Mouse (Mus musculus): ENCODE data around the gene Ankrd39. TPM values are rescaled to one million over a fixed set of nuclear protein-coding genes. Genes with fewer than 3 reads are reported as not detected.

Gene Ankrd39
- polyA plus RNA-seq, 1 experiment from 2014 or later, result 23.1 TPM

DNA sequence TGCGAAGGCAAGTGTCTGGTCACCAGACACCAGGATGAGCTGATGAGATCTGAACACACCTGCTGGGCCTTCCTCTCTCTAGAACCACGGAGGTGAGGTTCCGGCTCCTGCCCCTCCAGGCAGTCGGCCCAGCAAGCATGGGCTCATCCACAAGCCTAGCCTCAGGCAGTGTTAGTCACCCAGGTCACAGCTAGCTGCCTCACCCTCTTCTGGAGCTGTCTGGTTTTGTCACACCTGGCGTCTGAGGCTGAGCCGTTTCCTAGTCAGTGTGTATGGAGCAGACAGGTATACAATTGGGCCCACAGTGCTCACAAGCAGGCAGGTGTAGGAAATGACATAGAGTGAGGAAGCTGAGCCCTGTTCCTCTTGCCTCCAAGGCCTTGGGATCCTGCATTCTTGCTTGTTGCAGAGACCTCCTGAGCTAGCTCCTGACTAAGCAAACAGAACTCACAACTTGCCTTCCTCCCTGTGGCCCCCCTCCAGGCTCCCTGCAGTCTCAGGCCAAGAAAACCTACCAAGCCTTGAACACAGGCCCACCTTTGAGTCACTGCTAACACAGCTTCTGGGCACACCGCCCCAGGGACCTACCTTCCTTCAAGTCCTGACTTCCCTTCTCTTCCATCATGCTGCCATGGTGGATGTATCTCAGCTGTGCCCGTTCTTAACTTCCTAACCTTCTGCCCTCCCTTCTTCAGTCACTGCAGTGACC, 36.3 kb upstream of the Ankrd39 start:
- Histone ChIP-seq H3K27ac (ENCODE audit: poor library complexity, severe bottlenecking) (peak overlapping the region; percentile 80; the same call in 1 of the 2 replicates), H3K27me3 (replicated peaks) (no peaks in the 10 kb centered on the region), H3K4me2 (0 out of 2 replicates have a peak overlapping the region, but pooled peaks have one; percentile 1), H3K4me1 (replicated peaks) (peaks cover 69% of the 10 kb centered on the region), H3K36me3 (no peaks in the 10 kb centered on the region), H3K9ac (no peak overlapping the region), H3K9me3 (replicated peaks) (no peaks in the 10 kb centered on the region), H3K4me3 (no peak overlapping the region)
- WGBS, result 76% methylated on average over 8 of the region's 8 CpGs
- ATAC-seq (ENCODE audit: insufficient number of reproducible peaks, low FRiP score), result no peak

DNA sequence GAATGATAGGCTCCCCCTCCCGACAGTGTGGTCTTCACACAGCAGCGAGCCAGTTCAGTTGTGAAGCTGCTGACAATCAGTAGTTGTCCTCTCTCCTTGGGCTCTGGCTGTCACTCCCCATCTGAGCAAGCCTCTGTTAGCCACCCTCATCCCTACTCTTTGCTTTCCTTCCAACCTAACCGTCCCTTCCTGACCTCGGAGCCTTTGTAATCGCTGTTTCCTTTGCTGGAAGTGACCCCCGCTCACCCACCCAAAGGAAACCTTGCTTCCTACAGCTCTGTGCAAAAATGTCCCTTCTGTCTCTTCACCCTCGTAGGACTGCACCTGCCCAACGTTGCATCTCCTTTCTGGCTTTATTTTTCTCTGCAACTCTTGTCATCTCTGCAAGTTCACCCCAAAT, 35.0 kb upstream of the Ankrd39 start:
- no peak for ATAC-seq (ENCODE audit: insufficient number of reproducible peaks, low FRiP score)
- Histone ChIP-seq H3K27me3 (replicated peaks) (no peaks in the 10 kb centered on the region), H3K36me3 (no peaks in the 10 kb centered on the region), H3K9ac (no peak overlapping the region), H3K9me3 (replicated peaks) (no peaks in the 10 kb centered on the region), H3K27ac (ENCODE audit: poor library complexity, severe bottlenecking) (no peak overlapping the region), H3K4me3 (no peak overlapping the region), H3K4me1 (replicated peaks) (peaks cover 68% of the 10 kb centered on the region), H3K4me2 (no peak overlapping the region)
- 62% methylated on average over 8 of the region's 8 CpGs for WGBS

DNA sequence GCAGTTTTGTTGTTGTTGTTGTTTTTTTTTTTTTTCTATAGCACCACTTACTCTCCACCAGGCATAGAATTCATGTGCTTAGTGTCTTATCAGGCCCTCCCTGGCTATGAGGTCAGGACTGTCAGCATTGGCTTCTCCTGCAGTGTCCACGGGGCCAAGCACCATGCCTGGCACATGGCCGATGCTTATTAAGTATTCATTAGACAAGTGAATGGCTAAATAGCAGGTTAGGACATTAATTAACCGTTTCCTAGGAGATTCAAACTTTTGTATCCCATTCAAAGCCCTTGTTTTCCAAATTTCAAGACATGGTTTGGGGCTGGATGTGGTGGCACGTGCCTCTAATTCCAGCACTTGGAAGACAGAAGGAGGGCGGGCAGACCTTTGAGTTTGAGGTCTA, 34.0 kb upstream of the Ankrd39 start:
- Histone ChIP-seq H3K9me3 (replicated peaks) (no peaks in the 10 kb centered on the region), H3K9ac (no peak overlapping the region), H3K4me3 (no peak overlapping the region), H3K4me2 (peak overlapping the region; percentile 63), H3K27me3 (replicated peaks) (no peaks in the 10 kb centered on the region), H3K27ac (ENCODE audit: poor library complexity, severe bottlenecking) (peak overlapping the region; percentile 93), H3K4me1 (replicated peaks) (peaks cover 74% of the 10 kb centered on the region), H3K36me3 (no peaks in the 10 kb centered on the region)
- 63% methylated on average over 5 of the region's 5 CpGs for WGBS
- ATAC-seq (ENCODE audit: insufficient number of reproducible peaks, low FRiP score), result no peak

DNA sequence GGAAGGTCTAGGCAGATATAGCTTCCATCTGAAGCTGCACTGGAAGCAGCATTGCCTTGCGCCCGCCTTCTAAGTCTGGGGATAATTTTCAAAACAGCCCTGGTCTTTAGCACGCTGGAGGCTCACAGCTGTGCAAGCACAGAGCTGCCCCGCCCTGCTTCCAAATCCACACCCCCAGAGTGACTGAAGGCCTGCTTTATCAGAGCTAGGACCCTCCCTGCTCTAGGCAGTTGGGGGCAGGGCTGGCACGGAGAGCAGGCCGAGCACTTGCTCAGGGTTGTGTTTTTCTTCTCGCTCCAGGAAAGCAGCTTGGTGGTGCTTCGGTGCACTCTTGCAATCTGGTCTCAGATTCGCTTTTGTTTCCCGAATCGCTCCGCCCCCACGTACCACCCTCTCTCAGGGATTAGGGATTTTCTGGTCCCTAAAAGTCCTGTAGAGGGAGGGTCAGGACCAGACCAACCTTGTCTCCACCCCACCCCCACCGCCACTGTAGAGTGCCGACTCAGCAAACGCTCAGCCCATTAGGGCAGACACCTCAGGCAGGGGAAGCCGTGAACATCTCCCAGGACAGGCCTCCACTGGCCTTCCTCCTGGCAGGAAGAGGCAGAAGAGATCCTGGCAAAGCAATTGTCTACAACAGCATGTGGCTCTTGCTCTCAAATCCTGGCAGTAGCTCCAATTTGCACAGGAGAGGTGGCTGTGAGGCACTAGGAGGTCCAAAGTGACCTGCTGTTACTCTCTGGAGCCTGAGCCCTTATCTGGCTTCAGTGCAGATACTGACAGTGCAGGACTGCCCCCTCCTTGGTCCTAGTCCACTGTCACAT, 33.4 kb upstream of the Ankrd39 start:
- peak overlapping the region; percentile 63 for H3K4me2 ChIP-seq
- peak overlapping the region; percentile 66 for H3K9ac ChIP-seq
- H3K27ac ChIP-seq (ENCODE audit: poor library complexity, severe bottlenecking), result peak overlapping the region; percentile 93
- H3K27me3 ChIP-seq (replicated peaks), result no peaks in the 10 kb centered on the region
- WGBS, result 2% methylated on average over 17 of the region's 17 CpGs
- no peaks in the 10 kb centered on the region for H3K9me3 ChIP-seq (replicated peaks)
- ATAC-seq (ENCODE audit: insufficient number of reproducible peaks, low FRiP score), result peak; percentile 92
- no peaks in the 10 kb centered on the region for H3K36me3 ChIP-seq
- peak overlapping the region; percentile 26 for H3K4me3 ChIP-seq
- H3K4me1 ChIP-seq (replicated peaks), result peaks cover 72% of the 10 kb centered on the region

DNA sequence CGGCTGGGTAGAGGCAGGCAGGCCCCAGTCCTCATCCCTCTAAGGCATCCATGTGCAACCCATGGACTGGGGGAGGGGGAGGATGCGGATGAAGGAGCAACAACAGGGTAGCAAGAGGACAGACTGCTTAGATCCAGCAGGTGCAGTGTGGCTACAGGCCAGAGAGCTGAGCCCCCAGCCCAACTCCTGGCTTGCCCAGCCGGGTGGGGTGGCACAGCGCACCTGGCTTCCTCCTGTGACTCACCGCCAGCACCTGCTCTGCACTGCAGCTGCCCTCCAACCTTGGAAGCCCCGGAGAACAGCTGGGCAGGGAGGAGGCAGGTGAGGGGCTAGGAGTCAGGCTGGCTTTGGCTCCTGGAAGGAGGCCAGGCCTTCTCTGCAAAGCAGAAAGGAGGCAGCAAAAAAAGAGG, 32.7 kb upstream of the Ankrd39 start:
- Histone ChIP-seq H3K4me3 (peak overlapping the region; percentile 26), H3K9me3 (replicated peaks) (no peaks in the 10 kb centered on the region), H3K27me3 (replicated peaks) (no peaks in the 10 kb centered on the region), H3K4me1 (replicated peaks) (peaks cover 69% of the 10 kb centered on the region), H3K36me3 (no peaks in the 10 kb centered on the region), H3K9ac (peak overlapping the region; percentile 66), H3K27ac (ENCODE audit: poor library complexity, severe bottlenecking) (peak overlapping the region; percentile 93), H3K4me2 (peak overlapping the region; percentile 63)
- peak; percentile 10; the same call in 1 of the 2 replicates for ATAC-seq (ENCODE audit: insufficient number of reproducible peaks, low FRiP score)
- 30% methylated on average over 6 of the region's 6 CpGs for WGBS

DNA sequence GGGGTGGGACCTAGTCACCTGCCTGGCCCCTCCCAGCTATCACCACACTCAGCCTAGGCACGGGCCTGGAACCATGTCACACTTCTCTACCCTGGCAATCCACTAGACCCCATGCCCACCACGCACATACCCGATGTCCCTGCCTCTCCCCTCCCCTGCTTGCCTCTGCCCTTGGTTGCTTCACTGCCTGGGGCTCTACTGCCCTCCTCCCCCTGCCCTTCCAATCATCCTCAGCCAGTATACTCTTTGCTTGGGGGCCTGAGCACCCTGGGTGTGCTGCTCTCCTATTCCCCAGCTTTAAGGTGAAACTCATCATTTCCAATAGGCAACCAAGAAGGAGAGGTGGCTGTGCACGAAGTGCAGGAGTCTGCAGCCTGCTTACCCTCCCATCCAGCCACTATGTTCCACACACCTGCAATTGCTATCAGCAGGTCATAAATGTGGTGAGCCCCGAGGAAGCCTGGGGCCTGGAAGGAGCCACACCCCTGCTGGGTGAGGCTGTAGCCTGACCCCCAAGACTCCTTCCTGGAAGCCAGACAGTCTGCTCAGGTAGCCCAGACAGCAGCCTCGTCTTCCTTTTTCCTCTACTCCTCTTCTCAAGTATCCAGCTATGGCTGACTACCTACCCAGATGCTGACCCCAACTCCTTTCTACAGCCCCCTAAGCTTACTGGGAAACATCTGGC, 29.9 kb upstream of the Ankrd39 start:
- no peak for ATAC-seq (ENCODE audit: insufficient number of reproducible peaks, low FRiP score)
- no peak overlapping the region for H3K9ac ChIP-seq
- no peaks in the 10 kb centered on the region for H3K27me3 ChIP-seq (replicated peaks)
- H3K36me3 ChIP-seq, result no peaks in the 10 kb centered on the region
- H3K4me3 ChIP-seq, result no peak overlapping the region
- H3K4me2 ChIP-seq, result no peak overlapping the region
- H3K9me3 ChIP-seq (replicated peaks), result no peaks in the 10 kb centered on the region
- WGBS, result 61% methylated on average over 6 of the region's 6 CpGs
- no peak overlapping the region for H3K27ac ChIP-seq (ENCODE audit: poor library complexity, severe bottlenecking)
- H3K4me1 ChIP-seq (replicated peaks), result peaks cover 58% of the 10 kb centered on the region

DNA sequence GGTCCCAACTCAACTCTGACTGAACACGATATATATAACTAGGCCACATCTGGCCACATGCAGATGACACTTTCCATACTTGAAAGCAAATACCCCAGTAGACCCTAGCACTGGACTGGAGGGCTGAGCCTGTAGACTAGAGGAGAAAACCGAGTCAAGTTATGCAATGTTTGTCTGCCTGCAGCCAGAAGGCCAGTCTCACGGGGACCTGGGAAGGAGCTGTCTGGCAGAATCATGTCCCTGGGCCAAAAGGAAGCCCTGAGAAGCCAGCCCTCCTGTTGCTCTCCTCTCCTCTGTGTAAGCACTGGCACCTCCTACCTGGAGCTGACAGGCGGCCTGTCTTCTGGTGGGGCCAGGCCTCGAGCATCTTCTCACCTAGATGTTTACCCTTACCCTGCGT, 28.1 kb upstream of the Ankrd39 start:
- WGBS, result 61% methylated on average over 6 of the region's 6 CpGs
- ATAC-seq (ENCODE audit: insufficient number of reproducible peaks, low FRiP score), result no peak
- Histone ChIP-seq H3K9ac (no peak overlapping the region), H3K9me3 (replicated peaks) (no peaks in the 10 kb centered on the region), H3K4me2 (no peak overlapping the region), H3K27me3 (replicated peaks) (no peaks in the 10 kb centered on the region), H3K36me3 (no peaks in the 10 kb centered on the region), H3K4me3 (no peak overlapping the region), H3K4me1 (replicated peaks) (peaks cover 58% of the 10 kb centered on the region), H3K27ac (ENCODE audit: poor library complexity, severe bottlenecking) (no peak overlapping the region)

DNA sequence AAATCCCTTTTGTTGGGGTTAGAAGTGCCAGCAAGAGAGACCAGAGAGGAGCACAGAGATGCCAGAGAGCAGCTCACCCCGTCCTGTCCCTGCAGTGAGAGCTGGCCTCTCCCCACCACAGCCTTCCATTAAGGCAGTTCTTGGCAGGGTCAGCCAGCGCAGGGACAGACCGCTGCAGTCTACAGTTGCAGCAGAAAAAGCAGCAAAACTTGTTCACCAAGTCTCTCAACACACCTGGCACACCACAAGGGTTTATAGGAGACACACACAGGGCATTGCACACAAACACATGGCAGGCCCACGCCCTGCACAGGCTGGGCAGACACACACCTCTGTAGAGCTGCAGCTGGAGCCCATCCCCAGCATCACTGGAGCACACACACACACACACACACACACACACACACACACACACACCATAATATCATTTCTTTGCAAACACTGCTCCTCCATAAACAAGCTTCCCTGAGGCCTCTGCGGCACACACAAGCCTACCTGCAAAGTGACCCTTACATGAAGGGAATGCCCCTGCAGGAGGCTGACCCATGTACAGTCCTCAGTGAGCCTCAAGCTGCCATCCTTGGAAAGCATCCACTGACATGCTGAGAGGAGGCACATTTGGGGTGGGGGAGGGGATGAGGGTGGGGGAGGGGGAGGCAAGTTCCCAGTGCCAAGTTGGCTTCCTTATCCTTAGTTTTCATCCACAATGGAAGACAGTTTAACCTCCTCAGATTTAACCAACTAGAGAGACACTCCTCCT, 27.1 kb upstream of the Ankrd39 start:
- H3K27ac ChIP-seq (ENCODE audit: poor library complexity, severe bottlenecking), result no peak overlapping the region
- H3K9me3 ChIP-seq (replicated peaks), result no peaks in the 10 kb centered on the region
- no peaks in the 10 kb centered on the region for H3K36me3 ChIP-seq
- H3K4me3 ChIP-seq, result no peak overlapping the region
- no peak for ATAC-seq (ENCODE audit: insufficient number of reproducible peaks, low FRiP score)
- no peak overlapping the region for H3K4me2 ChIP-seq
- 91% methylated on average over 5 of the region's 5 CpGs for WGBS
- H3K4me1 ChIP-seq (replicated peaks), result peaks cover 57% of the 10 kb centered on the region
- no peak overlapping the region for H3K9ac ChIP-seq
- no peaks in the 10 kb centered on the region for H3K27me3 ChIP-seq (replicated peaks)

DNA sequence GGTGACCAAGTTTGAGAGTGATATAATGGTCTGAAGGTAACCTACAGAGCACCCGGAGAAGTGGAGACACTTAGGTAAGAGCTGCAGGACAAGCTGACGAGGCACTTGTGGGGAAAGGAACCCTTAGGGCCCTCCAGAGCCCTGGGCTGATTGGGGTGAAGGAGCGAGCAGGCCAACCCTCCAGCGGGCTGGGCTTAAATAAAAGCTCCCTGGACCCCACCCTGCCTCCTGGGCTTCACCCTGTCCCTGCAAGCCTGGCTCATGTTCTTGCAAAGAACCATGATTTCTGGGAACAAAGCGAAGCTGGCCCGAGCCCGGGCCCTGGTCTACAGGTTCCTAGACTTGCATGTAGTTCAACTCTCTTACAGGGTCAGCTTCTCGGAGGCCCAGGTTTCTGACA, 26.3 kb upstream of the Ankrd39 start:
- Histone ChIP-seq H3K4me1 (replicated peaks) (peaks cover 57% of the 10 kb centered on the region), H3K36me3 (no peaks in the 10 kb centered on the region), H3K27me3 (replicated peaks) (no peaks in the 10 kb centered on the region), H3K4me2 (no peak overlapping the region), H3K9me3 (replicated peaks) (no peaks in the 10 kb centered on the region), H3K4me3 (no peak overlapping the region), H3K27ac (ENCODE audit: poor library complexity, severe bottlenecking) (no peak overlapping the region), H3K9ac (no peak overlapping the region)
- no peak for ATAC-seq (ENCODE audit: insufficient number of reproducible peaks, low FRiP score)
- 79% methylated on average over 8 of the region's 8 CpGs for WGBS

DNA sequence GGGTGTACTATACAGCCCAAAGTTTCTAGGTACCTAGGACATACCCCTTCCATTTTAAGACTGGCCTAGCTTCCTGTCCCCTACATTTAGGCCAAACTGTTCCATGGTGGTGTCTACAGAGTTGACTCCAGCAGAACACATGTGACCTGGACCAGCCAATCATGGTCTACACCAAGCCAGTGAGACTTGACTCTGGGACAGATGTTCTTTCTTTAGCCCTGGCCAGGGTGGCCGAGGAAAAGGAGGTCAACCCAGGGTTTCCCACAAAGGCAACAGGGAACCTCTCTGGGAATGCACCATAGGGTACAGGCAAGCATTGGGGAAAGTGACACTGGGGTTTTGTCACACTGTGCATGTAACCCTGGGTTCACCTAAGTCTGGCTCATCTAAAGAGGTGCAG, 25.5 kb upstream of the Ankrd39 start:
- Histone ChIP-seq H3K9me3 (replicated peaks) (no peaks in the 10 kb centered on the region), H3K27ac (ENCODE audit: poor library complexity, severe bottlenecking) (no peak overlapping the region), H3K4me1 (replicated peaks) (peaks cover 65% of the 10 kb centered on the region), H3K36me3 (no peaks in the 10 kb centered on the region), H3K4me2 (no peak overlapping the region), H3K4me3 (no peak overlapping the region), H3K9ac (no peak overlapping the region), H3K27me3 (replicated peaks) (no peaks in the 10 kb centered on the region)
- no peak for ATAC-seq (ENCODE audit: insufficient number of reproducible peaks, low FRiP score)
- 52% methylated on average over 1 of the region's 1 CpGs for WGBS

Measured in heart, embryonic 12.5 days (tissue).